Mouse (Mus musculus) ES-Bruce4 (cell line): ENCODE data around the gene Pbp2.

Experiments used
- CTCF ChIP-seq: IDR thresholded peaks from one replicate; pipeline ENCODE4 v1.8.1; 2011; ENCODE audit warnings: low read depth, low read length
- EP300 ChIP-seq: IDR thresholded peaks from 2 replicates; pipeline ENCODE4 v1.6.1; 2011; ENCODE audit warnings: low read depth, low read length; ENCODE audit not compliant: insufficient read depth
- POLR2A ChIP-seq: IDR thresholded peaks from one replicate; pipeline ENCODE4 v1.8.1; 2011; ENCODE audit warnings: low read length; ENCODE audit not compliant: insufficient read depth

- no peak for TF ChIP-seq POLR2A
- no peak for TF ChIP-seq CTCF
- no peak for TF ChIP-seq EP300
Measured at GRCm38 (mm10) chr6:135273066-135273465, 37.1 kb downstream of the Pbp2 start.
